Mouse (Mus musculus): ENCODE data around the gene Gm9821. TPM values are rescaled to one million over a fixed set of nuclear protein-coding genes. Genes with fewer than 3 reads are reported as not detected.

Gene Gm9821
- 0.27 and 0.61 TPM in 2 replicates for polyA plus RNA-seq (2015; fragmentation: Nextera tagmentation; extraction: Ambion mirVana)

- Histone ChIP-seq H3K9ac (peak within 1 kb of the TSS; percentile 26; the same call in 1 of the 2 replicates), H3K36me3 (peaks cover 13% of the 10 kb centered on the region), H3K4me3 (no peak within 1 kb of the TSS), H3K27ac (no peak within 1 kb of the TSS; the same call in 1 of the 2 replicates), H3K9me3 (no peaks in the 10 kb centered on the region), H3K4me2 (replicated peaks) (no peak within 1 kb of the TSS), H3K27me3 (no peaks in the 10 kb centered on the region), H3K4me1 (peaks cover 53% of the 10 kb centered on the region)
- WGBS, result 90% methylated on average over 18 of the region's 18 CpGs
- no peak for ATAC-seq (ENCODE audit: low FRiP score, low read depth)
These were observed at the start of gene Gm9821 for GRCm38 (mm10) chr2:91945483-91945882. Gm9821 (plus strand) TSS chr2:91945703.

- no peaks in the 10 kb centered on the region for H3K27me3 ChIP-seq
- H3K36me3 ChIP-seq, result peaks cover 42% of the 10 kb centered on the region
- no peaks in the 10 kb centered on the region for H3K9me3 ChIP-seq
- H3K27ac ChIP-seq, result no peak overlapping the region
- H3K4me3 ChIP-seq, result no peak overlapping the region
- no peaks in the 10 kb centered on the region for H3K4me1 ChIP-seq
- H3K4me2 ChIP-seq (replicated peaks), result no peak overlapping the region
- ATAC-seq (ENCODE audit: low FRiP score, low read depth), result no peak
- H3K9ac ChIP-seq, result no peak overlapping the region
These were observed 47.5 kb upstream of the Gm9821 start for GRCm38 (mm10) chr2:91897968-91898367.

GRCm38 (mm10) chr2:91899141-91899540 is 46.4 kb upstream of the Gm9821 start:
- H3K9ac ChIP-seq, result no peak overlapping the region
- H3K27ac ChIP-seq, result no peak overlapping the region
- no peak overlapping the region for H3K4me2 ChIP-seq (replicated peaks)
- no peak overlapping the region for H3K4me3 ChIP-seq
- 88% methylated on average over 3 of the region's 3 CpGs for WGBS
- H3K9me3 ChIP-seq, result no peaks in the 10 kb centered on the region
- ATAC-seq (ENCODE audit: low FRiP score, low read depth), result no peak
- H3K36me3 ChIP-seq, result peaks cover 36% of the 10 kb centered on the region
- no peaks in the 10 kb centered on the region for H3K4me1 ChIP-seq
- H3K27me3 ChIP-seq, result no peaks in the 10 kb centered on the region

GRCm38 (mm10) chr2:91900431-91900830 is 45.1 kb upstream of the Gm9821 start:
- no peak overlapping the region for H3K4me3 ChIP-seq
- H3K27me3 ChIP-seq, result no peaks in the 10 kb centered on the region
- no peak overlapping the region for H3K4me2 ChIP-seq (replicated peaks)
- no peaks in the 10 kb centered on the region for H3K9me3 ChIP-seq
- 0 out of 2 replicates have a peak, but pooled peaks cover 4% of the 10 kb centered on the region for H3K4me1 ChIP-seq
- no peak for ATAC-seq (ENCODE audit: low FRiP score, low read depth)
- H3K9ac ChIP-seq, result no peak overlapping the region
- WGBS, result 94% methylated on average over 8 of the region's 8 CpGs
- peaks cover 43% of the 10 kb centered on the region for H3K36me3 ChIP-seq
- H3K27ac ChIP-seq, result no peak overlapping the region

- WGBS, result 68% methylated on average over 5 of the region's 5 CpGs
- H3K27ac ChIP-seq, result no peak overlapping the region
- H3K4me2 ChIP-seq (replicated peaks), result no peak overlapping the region
- no peak overlapping the region for H3K4me3 ChIP-seq
- H3K36me3 ChIP-seq, result peaks cover 62% of the 10 kb centered on the region
- no peak overlapping the region for H3K9ac ChIP-seq
- ATAC-seq (ENCODE audit: low FRiP score, low read depth), result no peak
- 0 out of 2 replicates have a peak, but pooled peaks cover 4% of the 10 kb centered on the region for H3K4me1 ChIP-seq
- H3K9me3 ChIP-seq, result no peaks in the 10 kb centered on the region
- no peaks in the 10 kb centered on the region for H3K27me3 ChIP-seq
These were observed 43.2 kb upstream of the Gm9821 start for GRCm38 (mm10) chr2:91902336-91902735.

- 93% methylated on average over 3 of the region's 3 CpGs for WGBS
- Histone ChIP-seq H3K27me3 (no peaks in the 10 kb centered on the region), H3K9me3 (no peaks in the 10 kb centered on the region), H3K36me3 (peaks cover 68% of the 10 kb centered on the region), H3K27ac (no peak overlapping the region), H3K4me1 (0 out of 2 replicates have a peak, but pooled peaks cover 4% of the 10 kb centered on the region), H3K4me3 (no peak overlapping the region), H3K4me2 (replicated peaks) (no peak overlapping the region), H3K9ac (no peak overlapping the region)
- ATAC-seq (ENCODE audit: low FRiP score, low read depth), result no peak
These were observed 42.2 kb upstream of the Gm9821 start for GRCm38 (mm10) chr2:91903171-91903925.

GRCm38 (mm10) chr2:91904618-91905307 is 40.7 kb upstream of the Gm9821 start:
- Histone ChIP-seq H3K36me3 (peaks cover 77% of the 10 kb centered on the region), H3K4me2 (replicated peaks) (no peak overlapping the region), H3K27ac (no peak overlapping the region), H3K4me1 (0 out of 2 replicates have a peak, but pooled peaks cover 4% of the 10 kb centered on the region), H3K9me3 (no peaks in the 10 kb centered on the region), H3K4me3 (no peak overlapping the region), H3K27me3 (no peaks in the 10 kb centered on the region), H3K9ac (no peak overlapping the region)
- 76% methylated on average over 5 of the region's 5 CpGs for WGBS
- ATAC-seq (ENCODE audit: low FRiP score, low read depth), result 0 out of 2 replicates have a peak, but pooled peaks have one; percentile 40

GRCm38 (mm10) chr2:91906141-91906540 is 39.4 kb upstream of the Gm9821 start:
- Histone ChIP-seq H3K4me1 (0 out of 2 replicates have a peak, but pooled peaks cover 4% of the 10 kb centered on the region), H3K4me3 (no peak overlapping the region), H3K27me3 (no peaks in the 10 kb centered on the region), H3K9me3 (no peaks in the 10 kb centered on the region), H3K4me2 (replicated peaks) (no peak overlapping the region), H3K27ac (no peak overlapping the region), H3K36me3 (peaks cover 78% of the 10 kb centered on the region), H3K9ac (no peak overlapping the region)
- ATAC-seq (ENCODE audit: low FRiP score, low read depth), result no peak
- WGBS, result 84% methylated on average over 2 of the region's 2 CpGs

- Histone ChIP-seq H3K9ac (no peak overlapping the region), H3K36me3 (peaks cover 95% of the 10 kb centered on the region), H3K9me3 (no peaks in the 10 kb centered on the region), H3K4me1 (no peaks in the 10 kb centered on the region), H3K4me2 (replicated peaks) (no peak overlapping the region), H3K27me3 (no peaks in the 10 kb centered on the region), H3K4me3 (no peak overlapping the region), H3K27ac (no peak overlapping the region)
- WGBS, result 70% methylated on average over 3 of the region's 3 CpGs
- ATAC-seq (ENCODE audit: low FRiP score, low read depth), result no peak
These were observed 32.9 kb upstream of the Gm9821 start for GRCm38 (mm10) chr2:91912616-91913015.

- no peaks in the 10 kb centered on the region for H3K4me1 ChIP-seq
- WGBS, result 89% methylated on average over 7 of the region's 7 CpGs
- no peak overlapping the region for H3K4me2 ChIP-seq (replicated peaks)
- no peaks in the 10 kb centered on the region for H3K9me3 ChIP-seq
- no peak overlapping the region for H3K27ac ChIP-seq
- H3K36me3 ChIP-seq, result peaks cover 97% of the 10 kb centered on the region
- no peaks in the 10 kb centered on the region for H3K27me3 ChIP-seq
- H3K4me3 ChIP-seq, result no peak overlapping the region
- no peak for ATAC-seq (ENCODE audit: low FRiP score, low read depth)
- H3K9ac ChIP-seq, result no peak overlapping the region
These were observed 32.0 kb upstream of the Gm9821 start for GRCm38 (mm10) chr2:91913328-91914110.

- Histone ChIP-seq H3K9ac (no peak overlapping the region), H3K27ac (no peak overlapping the region), H3K9me3 (no peaks in the 10 kb centered on the region), H3K4me2 (replicated peaks) (no peak overlapping the region), H3K27me3 (peaks cover 20% of the 10 kb centered on the region), H3K36me3 (peaks cover 78% of the 10 kb centered on the region), H3K4me3 (no peak overlapping the region), H3K4me1 (peaks cover 6% of the 10 kb centered on the region)
- 90% methylated on average over 7 of the region's 7 CpGs for WGBS
- no peak for ATAC-seq (ENCODE audit: low FRiP score, low read depth)
These were observed 29.0 kb upstream of the Gm9821 start for GRCm38 (mm10) chr2:91916346-91916977.

All from limb, embryonic 13.5 days (tissue).